Mouse (Mus musculus) kidney, postnatal 0 days (tissue): ENCODE data around the gene Magohb. TPM values are rescaled to one million over a fixed set of nuclear protein-coding genes. Genes with fewer than 3 reads are reported as not detected.

Source experiments
- ATAC-seq: fragments of 200-750 bp; cut with Nextera tagmentation; replicated peaks from 2 replicates; pipeline ENCODE4 v1.8.0; 2017; ENCODE audit warnings: low read depth, moderate number of reproducible peaks, moderate TSS enrichment, moderate library complexity; ENCODE audit not compliant: low FRiP score
- DNase-seq: peaks from one replicate; pipeline ENCODE4 v3.0.0-alpha.2; 2016; ENCODE audit warnings: low spot score
- H3K27ac ChIP-seq: fragments of 300-500 bp; sonication (generic); 2 replicates; pipeline ENCODE4 v1.5.1; 2014; ENCODE audit warnings: mild to moderate bottlenecking
- H3K27me3 ChIP-seq: fragments of 300-500 bp; sonication (generic); 2 replicates; pipeline ENCODE4 v1.6.1; 2014; ENCODE audit warnings: low read length, mixed read lengths; ENCODE audit not compliant: insufficient read depth
- H3K36me3 ChIP-seq: fragments of 300-500 bp; sonication (generic); 2 replicates; pipeline ENCODE4 v1.6.1; 2014; ENCODE audit warnings: low read length, mixed read lengths; ENCODE audit not compliant: insufficient read depth
- H3K4me1 ChIP-seq: fragments of 300-500 bp; sonication (generic); replicated peaks from 2 replicates; pipeline ENCODE4 v1.6.1; 2014; ENCODE audit warnings: antibody characterized with exemption, low read length, mixed read lengths; ENCODE audit not compliant: insufficient read depth
- H3K4me2 ChIP-seq: fragments of 300-500 bp; sonication (generic); 2 replicates; pipeline ENCODE4 v1.6.1; 2014; ENCODE audit warnings: mild to moderate bottlenecking, low read length, moderate library complexity, mixed read lengths
- H3K4me3 ChIP-seq: fragments of 300-500 bp; sonication (generic); replicated peaks from 2 replicates; pipeline ENCODE4 v1.5.1; 2014; ENCODE audit warnings: low read depth, low read length
- H3K9ac ChIP-seq: fragments of 300-500 bp; sonication (generic); 2 replicates; pipeline ENCODE4 v1.6.1; 2014; ENCODE audit warnings: low read depth, low read length
- H3K9me3 ChIP-seq: fragments of 300-500 bp; sonication (generic); replicated peaks from 2 replicates; pipeline ENCODE4 v1.6.1; 2016; ENCODE audit warnings: low read length, inconsistent platforms, mixed read lengths
- CTCF ChIP-seq: IDR thresholded peaks from 2 replicates; pipeline ENCODE4 v1.5.1; 2016; ENCODE audit warnings: antibody characterized with exemption, low read depth, mild to moderate bottlenecking, moderate library complexity
- WGBS: fragments of 180-500 bp; shearing (Covaris S2); extraction: QIAGEN DNeasy Blood & Tissue Kit; methylation state at CpG from one replicate; pipeline ENCODE4 v1.1.7; 2014; 5-methylcytosine and 5-hydroxymethylcytosine counted together
- polyA plus RNA-seq: library from polyadenylated mRNA; unstranded; fragments of >200 nt; fragmentation: Nextera tagmentation; extraction: Ambion mirVana; gene quantifications from 2 replicates; pipeline ENCODE4 v1.2.1, GENCODE M21; 2015

Magohb gene
- polyA plus RNA-seq, 1 experiment from 2014 or later, result 71.8 TPM

DNA sequence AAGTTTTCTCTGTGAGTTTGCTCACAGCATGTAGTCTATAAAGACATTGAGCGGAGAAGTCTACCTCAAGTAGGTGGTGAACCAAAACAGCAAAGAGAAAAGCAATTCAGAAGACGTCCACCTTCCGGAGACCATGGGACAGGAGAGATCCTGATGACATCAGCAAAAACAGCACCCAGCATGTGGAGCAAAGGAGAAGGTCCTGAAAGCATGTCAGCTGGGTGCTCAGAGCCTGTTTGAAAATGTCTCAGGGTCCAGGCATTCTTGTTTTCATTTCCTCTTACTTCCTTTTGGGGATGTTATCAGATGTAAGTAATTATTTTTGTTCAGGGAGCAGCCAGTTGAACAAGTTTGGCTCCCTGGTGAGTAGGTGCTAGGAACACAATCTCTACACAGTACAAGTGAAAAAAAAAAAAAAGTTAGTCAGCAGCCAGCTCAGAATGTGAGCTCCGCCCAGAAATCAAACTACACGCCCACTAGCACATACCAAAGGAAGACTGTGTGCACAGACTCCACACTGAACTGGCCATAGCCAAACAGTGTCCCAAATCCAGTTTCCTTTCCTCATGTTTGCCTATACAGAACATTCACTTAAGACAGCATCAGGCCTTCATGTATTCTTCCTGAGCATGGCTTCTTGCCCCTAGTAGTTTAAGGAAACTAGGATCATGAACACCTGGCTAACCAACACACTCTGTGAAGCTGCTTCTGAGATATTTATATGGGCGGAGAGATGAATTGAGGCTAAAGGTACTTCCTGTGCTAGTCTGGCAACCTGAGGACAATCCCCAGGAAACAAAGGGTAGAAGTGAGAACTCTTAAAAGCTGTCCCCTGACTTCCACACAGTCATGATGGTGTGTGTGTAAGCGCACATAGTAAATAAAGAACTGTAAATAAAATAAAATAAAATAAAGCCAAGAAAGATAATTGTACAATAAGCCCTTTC is 23.4 kb upstream of the Magohb start:
- Histone ChIP-seq H3K4me3 (no peak overlapping the region), H3K4me2 (no peak overlapping the region), H3K27ac (no peak overlapping the region), H3K27me3 (no peaks in the 10 kb centered on the region), H3K9ac (no peak overlapping the region), H3K9me3 (no peaks in the 10 kb centered on the region), H3K4me1 (no peaks in the 10 kb centered on the region), H3K36me3 (no peaks in the 10 kb centered on the region)
- 81% methylated on average over 7 of the region's 7 CpGs for WGBS
- no peak for TF ChIP-seq CTCF
- ATAC-seq (no peak; the same call in 1 of the 2 replicates), DNase-seq (peak; percentile 18)

DNA sequence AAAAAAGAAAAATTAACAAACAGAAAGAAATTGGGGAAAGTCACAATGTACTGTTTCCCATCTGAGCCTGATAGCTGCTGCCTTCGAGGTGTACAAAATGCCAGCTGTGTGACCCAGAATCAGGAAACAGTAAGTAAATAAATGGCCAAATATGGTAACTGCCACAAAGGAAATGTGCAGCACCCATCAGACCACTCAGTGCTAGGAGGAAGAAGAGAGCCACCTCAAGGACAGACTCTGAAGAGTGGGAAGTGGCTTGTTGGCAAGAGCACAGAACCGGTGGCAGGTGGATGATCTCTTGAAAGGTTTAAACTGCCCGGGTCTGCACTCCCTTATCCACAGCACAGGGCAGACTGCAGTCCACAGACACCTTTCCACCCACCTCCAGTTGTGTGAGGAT is 15.0 kb upstream of the Magohb start:
- no peak for DNase-seq
- H3K4me3 ChIP-seq, result no peak overlapping the region
- no peak for ATAC-seq
- TF ChIP-seq CTCF, result no peak
- no peaks in the 10 kb centered on the region for H3K36me3 ChIP-seq
- no peaks in the 10 kb centered on the region for H3K9me3 ChIP-seq
- no peak overlapping the region for H3K4me2 ChIP-seq
- no peaks in the 10 kb centered on the region for H3K4me1 ChIP-seq
- no peak overlapping the region for H3K9ac ChIP-seq
- H3K27ac ChIP-seq, result no peak overlapping the region
- 71% methylated on average over 3 of the region's 3 CpGs for WGBS
- no peaks in the 10 kb centered on the region for H3K27me3 ChIP-seq

DNA sequence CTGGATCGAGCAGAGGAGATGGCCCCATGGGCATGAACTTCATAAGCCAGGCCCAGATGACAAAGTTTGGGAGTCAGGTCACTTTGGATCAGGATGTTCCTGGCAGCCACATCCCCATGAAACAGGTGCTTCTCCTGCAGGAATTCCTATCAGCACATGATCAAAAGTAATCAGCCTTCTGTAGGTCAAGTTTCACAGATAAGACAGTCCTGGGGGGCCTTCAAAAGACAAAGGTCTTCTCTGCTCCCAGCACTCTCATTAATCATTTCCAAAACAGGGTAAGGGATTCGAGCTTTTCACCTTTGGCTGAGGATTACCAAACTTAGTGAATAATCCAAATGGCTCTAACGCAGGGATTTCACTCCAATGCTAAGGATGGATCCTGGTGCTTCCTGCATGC is 11.7 kb upstream of the Magohb start:
- TF ChIP-seq CTCF, result no peak
- no peak overlapping the region for H3K4me2 ChIP-seq
- H3K27ac ChIP-seq, result no peak overlapping the region
- no peaks in the 10 kb centered on the region for H3K27me3 ChIP-seq
- 59% methylated on average over 3 of the region's 3 CpGs for WGBS
- no peak overlapping the region for H3K9ac ChIP-seq
- ATAC-seq (no peak), DNase-seq (no peak)
- no peaks in the 10 kb centered on the region for H3K36me3 ChIP-seq
- no peak overlapping the region for H3K4me3 ChIP-seq
- H3K9me3 ChIP-seq, result no peaks in the 10 kb centered on the region
- H3K4me1 ChIP-seq, result no peaks in the 10 kb centered on the region

DNA sequence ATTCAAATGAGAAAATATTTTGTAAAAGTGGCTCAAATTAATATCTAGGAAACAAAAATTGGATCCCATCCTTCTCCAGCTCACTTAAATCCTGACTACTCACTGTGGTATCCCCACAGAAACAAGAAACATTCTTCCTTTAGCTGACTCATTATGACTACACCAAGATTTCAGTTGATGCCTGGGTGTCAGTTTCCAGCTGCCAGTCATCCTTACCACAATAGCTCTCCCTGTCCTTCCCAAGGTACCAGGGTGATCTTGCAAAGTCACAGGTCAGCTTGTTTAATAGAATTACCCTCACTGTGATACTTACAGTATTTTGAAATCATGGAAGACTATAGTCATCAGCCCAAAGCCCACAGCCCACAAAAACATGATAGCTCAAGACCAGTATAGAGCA is 5.5 kb upstream of the Magohb start:
- no peaks in the 10 kb centered on the region for H3K4me1 ChIP-seq
- no peak overlapping the region for H3K9ac ChIP-seq
- H3K4me3 ChIP-seq, result no peak overlapping the region
- ATAC-seq (no peak), DNase-seq (no peak)
- no peak for TF ChIP-seq CTCF
- no peaks in the 10 kb centered on the region for H3K9me3 ChIP-seq
- no peak overlapping the region for H3K4me2 ChIP-seq
- H3K27me3 ChIP-seq, result no peaks in the 10 kb centered on the region
- no peak overlapping the region for H3K27ac ChIP-seq
- no peaks in the 10 kb centered on the region for H3K36me3 ChIP-seq

DNA sequence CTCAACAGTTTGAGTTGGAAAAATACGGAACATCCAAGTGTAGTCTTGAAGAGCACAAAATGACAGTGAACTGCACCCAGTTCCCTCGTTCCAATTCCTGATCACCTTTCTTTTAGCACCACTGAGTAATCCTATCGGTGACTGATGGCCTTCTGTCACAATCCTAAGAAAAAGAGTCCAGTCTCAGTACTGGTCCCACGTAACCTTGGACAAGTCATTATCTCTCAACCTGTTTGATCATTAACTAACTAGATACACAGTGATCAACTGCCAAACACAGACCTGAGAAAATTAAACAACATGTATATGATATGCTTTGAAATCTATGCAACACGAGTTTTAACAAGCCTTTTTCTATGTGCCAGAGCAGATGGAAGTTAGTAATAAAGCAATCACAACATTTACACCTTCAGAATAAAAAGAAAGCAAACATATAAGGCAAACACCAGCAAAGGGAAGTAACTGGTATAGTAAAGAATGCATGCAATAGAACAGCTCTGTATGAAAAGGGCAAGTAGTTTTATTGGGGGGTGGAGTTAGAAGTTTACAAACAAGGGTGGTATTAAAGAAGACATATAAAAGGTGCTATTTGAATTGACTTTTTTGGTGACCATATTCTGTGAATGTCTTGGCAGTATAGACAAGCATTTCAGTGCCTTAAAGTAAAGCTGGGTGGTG is 1.5 kb upstream of the Magohb start:
- ATAC-seq (no peak), DNase-seq (no peak)
- TF ChIP-seq CTCF, result no peak
- peaks cover 11% of the 10 kb centered on the region; the same call in 1 of the 2 replicates for H3K4me1 ChIP-seq
- H3K4me2 ChIP-seq, result no peak overlapping the region
- no peaks in the 10 kb centered on the region for H3K36me3 ChIP-seq
- H3K9ac ChIP-seq, result no peak overlapping the region
- H3K4me3 ChIP-seq, result no peak overlapping the region
- no peaks in the 10 kb centered on the region for H3K9me3 ChIP-seq
- no peak overlapping the region for H3K27ac ChIP-seq
- 83% methylated on average over 5 of the region's 5 CpGs for WGBS
- H3K27me3 ChIP-seq, result no peaks in the 10 kb centered on the region

DNA sequence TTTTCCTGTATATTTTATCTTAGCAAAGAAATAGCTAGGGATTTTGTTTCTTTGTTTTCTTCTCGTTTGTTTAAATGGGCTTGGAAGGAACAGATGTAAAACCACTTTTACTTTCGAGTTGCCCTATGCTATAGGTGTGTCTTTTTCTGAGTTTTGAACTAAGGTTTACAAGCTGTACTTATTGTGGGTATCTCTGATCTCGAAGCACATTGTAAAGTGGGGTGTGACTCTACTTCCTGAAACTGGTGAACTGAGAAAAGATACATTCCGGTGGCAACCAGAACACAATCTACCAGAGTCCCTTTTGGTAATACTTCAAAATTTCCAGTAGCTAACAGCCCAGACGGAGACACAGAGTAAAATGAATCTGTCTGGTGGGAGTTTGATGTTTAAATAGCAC is 872 bp upstream of the Magohb start:
- H3K4me3 ChIP-seq, result no peak overlapping the region
- no peak overlapping the region for H3K27ac ChIP-seq
- no peak overlapping the region for H3K9ac ChIP-seq
- no peak for TF ChIP-seq CTCF
- no peaks in the 10 kb centered on the region for H3K27me3 ChIP-seq
- H3K4me1 ChIP-seq, result peaks cover 11% of the 10 kb centered on the region; the same call in 1 of the 2 replicates
- DNase-seq, result no peak
- no peaks in the 10 kb centered on the region for H3K9me3 ChIP-seq
- no peak overlapping the region for H3K4me2 ChIP-seq
- no peak for ATAC-seq
- WGBS, result 84% methylated on average over 5 of the region's 5 CpGs
- H3K36me3 ChIP-seq, result no peaks in the 10 kb centered on the region
